Mouse (Mus musculus): ENCODE measurements around the gene Arsa.

Gene Arsa

GRCm38 (mm10) chr15:89494970-89495369, 17.7 kb upstream of the Arsa start:
- no peak for DNase-seq

GRCm38 (mm10) chr15:89488611-89489117, 11.4 kb upstream of the Arsa start:
- no peak for DNase-seq

GRCm38 (mm10) chr15:89488182-89488581, 11.0 kb upstream of the Arsa start:
- DNase-seq = no peak

GRCm38 (mm10) chr15:89480584-89480983, 3.4 kb upstream of the Arsa start:
- peak; percentile 78 to 80 for DNase-seq

- no peak for DNase-seq
These were observed 1.4 kb upstream of the Arsa start for GRCm38 (mm10) chr15:89478622-89479021.

GRCm38 (mm10) chr15:89477806-89478205, 581 bp upstream of the Arsa start:
- DNase-seq = no peak

GRCm38 (mm10) chr15:89476475-89476815, 780 bp downstream of the Arsa start:
- DNase-seq = no peak

- DNase-seq = peak; percentile 93 to 96
These were observed 1.4 kb downstream of the Arsa start for GRCm38 (mm10) chr15:89475611-89476474.

GRCm38 (mm10) chr15:89475293-89475600, 2.0 kb downstream of the Arsa start:
- DNase-seq = no peak

GRCm38 (mm10) chr15:89474596-89475292, 2.5 kb downstream of the Arsa start:
- DNase-seq = no peak

- no peak for DNase-seq
These were observed 3.3 kb downstream of the Arsa start for GRCm38 (mm10) chr15:89473921-89474320.

GRCm38 (mm10) chr15:89473370-89473769, 3.9 kb downstream of the Arsa start:
- DNase-seq = no peak

GRCm38 (mm10) chr15:89471476-89471875, 5.7 kb downstream of the Arsa start:
- DNase-seq = no peak

GRCm38 (mm10) chr15:89468577-89468976, 8.6 kb downstream of the Arsa start:
- DNase-seq = peak in 1 of 2 experiments; percentile 46

- no peak for DNase-seq
These were observed 12.2 kb downstream of the Arsa start for GRCm38 (mm10) chr15:89465052-89465451.

- DNase-seq = no peak
These were observed 13.6 kb downstream of the Arsa start for GRCm38 (mm10) chr15:89463334-89464235.

GRCm38 (mm10) chr15:89462176-89462575, 15.0 kb downstream of the Arsa start:
- no peak for DNase-seq

GRCm38 (mm10) chr15:89461321-89461720, 15.9 kb downstream of the Arsa start:
- no peak for DNase-seq

GRCm38 (mm10) chr15:89460298-89460697, 16.9 kb downstream of the Arsa start:
- peak in 1 of 2 experiments; percentile 56 for DNase-seq

GRCm38 (mm10) chr15:89459821-89460220, 17.4 kb downstream of the Arsa start:
- DNase-seq = no peak

GRCm38 (mm10) chr15:89458942-89459341, 18.3 kb downstream of the Arsa start:
- no peak for DNase-seq

GRCm38 (mm10) chr15:89455642-89456041, 21.6 kb downstream of the Arsa start:
- DNase-seq = no peak

GRCm38 (mm10) chr15:89454857-89455256, 22.4 kb downstream of the Arsa start:
- no peak for DNase-seq
